Mouse (Mus musculus): ENCODE data around the gene Ctse. TPM values are rescaled to one million over a fixed set of nuclear protein-coding genes. Genes with fewer than 3 reads are reported as not detected.

Ctse gene
- total and polyA plus RNA-seq, 2 experiments from 2014 or later: 0.27 to 5.2 TPM

DNA sequence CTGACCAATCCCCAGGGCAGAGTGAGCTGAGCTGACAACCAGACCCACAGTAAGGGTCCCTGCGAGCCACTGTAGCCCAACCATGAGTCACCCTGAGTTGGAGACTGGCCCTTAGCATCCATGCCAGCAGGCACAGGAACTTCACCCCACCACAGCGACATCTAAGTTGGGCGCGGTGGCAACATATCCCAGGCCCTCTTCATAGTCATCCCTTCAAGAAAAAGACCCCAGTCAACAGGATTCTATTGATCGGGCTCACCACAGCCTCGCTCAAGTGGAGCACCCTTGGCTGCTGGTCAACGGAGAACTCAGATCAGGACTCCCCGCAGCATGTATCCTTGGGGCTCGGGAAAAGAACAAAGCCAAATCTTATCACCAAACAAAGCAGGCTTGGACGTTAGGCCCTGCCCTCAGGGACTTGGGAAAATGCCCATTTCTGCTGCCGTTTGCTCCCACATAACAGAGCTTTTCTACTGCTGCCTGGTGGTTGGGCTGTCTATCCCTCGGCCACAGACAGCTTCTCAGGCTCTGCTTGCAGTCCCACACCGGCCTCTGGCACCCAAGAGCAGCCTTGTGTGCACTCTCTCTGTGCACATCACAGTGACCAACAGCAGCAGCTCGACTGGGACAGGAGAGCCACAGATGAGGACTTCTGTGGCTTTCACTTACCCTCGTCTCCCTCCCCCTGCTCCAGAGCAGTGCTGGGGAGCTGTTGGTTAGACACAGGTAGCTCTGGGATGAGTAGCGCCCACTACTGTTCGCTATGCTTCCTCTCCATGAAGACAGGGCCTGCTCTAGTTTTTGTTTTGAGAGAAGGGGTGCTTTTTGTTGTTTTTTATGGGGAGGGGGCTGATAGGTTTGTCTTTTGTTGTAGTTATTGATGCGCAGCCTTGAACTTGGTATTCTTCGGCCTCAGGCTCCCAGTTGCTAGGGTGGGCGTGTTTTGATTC lies 76.6 kb downstream of the Ctse start:
- Histone ChIP-seq H3K4me3 (ENCODE audit: low read depth, low read length) (no peak overlapping the region), H3K27ac (ENCODE audit: low read depth) (peak overlapping the region; percentile 44), H3K36me3 (replicated peaks; ENCODE audit: control insufficient read depth, insufficient read depth, low read length) (no peaks in the 10 kb centered on the region), H3K27me3 (ENCODE audit: control insufficient read depth, insufficient read depth, low read length) (no peaks in the 10 kb centered on the region), H3K9me3 (replicated peaks; ENCODE audit: control insufficient read depth, low read length) (no peaks in the 10 kb centered on the region), H3K9ac (replicated peaks; ENCODE audit: low read depth, low read length) (no peak overlapping the region), H3K4me2 (ENCODE audit: low read depth, low read length) (no peak overlapping the region), H3K4me1 (ENCODE audit: control insufficient read depth, insufficient read depth) (peaks cover 11% of the 10 kb centered on the region)
- 49% methylated on average over 20 of the region's 20 CpGs for WGBS
- DNase-seq (ENCODE audit: low spot score) (peak; percentile 35), ATAC-seq (ENCODE audit: insufficient read depth, low read depth) (peak; percentile 24; the same call in 1 of the 2 replicates)
- TF ChIP-seq CTCF (IDR thresholded peaks at IDR 0.05; ENCODE audit: low read depth) (peak; percentile 12; the same call in 1 of the 2 replicates), EP300 (IDR thresholded peaks at IDR 0.05; ENCODE audit: low read depth) (no peak)

DNA sequence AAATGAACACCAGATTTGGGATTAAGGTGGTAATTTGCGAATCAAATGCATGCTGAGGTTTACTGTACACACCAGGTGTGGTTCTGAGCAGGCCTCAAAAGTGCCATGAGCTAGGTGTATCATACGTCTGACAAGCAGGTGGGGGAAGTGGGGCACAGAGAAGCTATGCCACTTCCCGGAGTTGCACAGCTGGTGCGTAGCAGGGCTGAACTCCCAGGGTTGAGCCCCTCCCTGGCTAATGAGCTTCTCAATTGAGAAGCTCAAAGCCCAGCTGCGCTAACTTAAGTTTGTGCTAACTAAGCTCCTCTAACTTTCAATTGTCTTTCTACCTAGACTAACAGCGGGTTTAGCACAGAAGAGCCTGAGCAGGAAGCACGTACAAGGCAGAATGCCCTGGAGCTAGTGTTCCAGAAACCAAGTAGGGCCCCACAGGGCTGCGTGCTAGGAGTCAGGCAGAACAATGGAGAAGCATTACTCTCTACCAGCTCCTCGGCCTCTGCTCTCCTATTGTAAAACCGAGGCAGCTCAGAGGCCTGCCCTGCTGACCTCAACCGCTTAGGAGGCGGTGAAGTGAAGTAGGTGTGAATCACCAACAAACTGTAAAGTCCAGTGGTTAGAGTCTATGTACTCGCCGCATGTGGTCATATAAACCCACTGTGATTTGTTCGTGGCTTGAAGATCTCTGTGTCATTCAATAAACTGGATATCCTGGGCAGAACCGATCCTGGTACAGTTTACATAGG lies 81.0 kb downstream of the Ctse start:
- Histone ChIP-seq H3K27me3 (ENCODE audit: control insufficient read depth, insufficient read depth, low read length) (no peaks in the 10 kb centered on the region), H3K36me3 (replicated peaks; ENCODE audit: control insufficient read depth, insufficient read depth, low read length) (no peaks in the 10 kb centered on the region), H3K4me2 (ENCODE audit: low read depth, low read length) (no peak overlapping the region), H3K9ac (replicated peaks; ENCODE audit: low read depth, low read length) (no peak overlapping the region), H3K4me3 (ENCODE audit: low read depth, low read length) (no peak overlapping the region), H3K9me3 (replicated peaks; ENCODE audit: control insufficient read depth, low read length) (no peaks in the 10 kb centered on the region), H3K4me1 (ENCODE audit: control insufficient read depth, insufficient read depth) (peaks cover 14% of the 10 kb centered on the region), H3K27ac (ENCODE audit: low read depth) (no peak overlapping the region)
- no peak for DNase-seq (ENCODE audit: low spot score)
- no peak for TF ChIP-seq CTCF (IDR thresholded peaks at IDR 0.05; ENCODE audit: low read depth)
- TF ChIP-seq EP300 (IDR thresholded peaks at IDR 0.05; ENCODE audit: low read depth): no peak
- WGBS: 78% methylated on average over 16 of the region's 16 CpGs
- no peak for ATAC-seq (ENCODE audit: insufficient read depth, low read depth)

DNA sequence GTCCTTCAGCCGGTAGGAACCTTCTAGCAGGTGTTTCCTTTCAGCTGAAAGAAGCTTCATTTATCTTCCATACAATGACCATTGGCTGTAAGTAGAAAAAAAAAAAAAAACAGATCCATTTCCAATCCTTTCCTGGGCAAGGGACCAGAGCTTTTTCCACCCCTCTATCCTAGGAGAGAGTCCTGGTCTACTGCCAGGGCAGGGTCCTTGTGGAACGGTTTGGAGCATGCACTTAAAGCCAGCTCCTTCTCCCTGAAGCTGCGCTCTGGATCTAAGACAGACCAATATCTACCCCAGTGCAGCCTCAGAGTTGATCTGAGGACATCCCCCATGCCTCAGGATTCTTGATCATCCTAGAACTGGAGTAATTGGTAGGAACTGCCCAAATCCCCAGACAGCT lies 83.9 kb downstream of the Ctse start:
- no peak overlapping the region for H3K9ac ChIP-seq (replicated peaks; ENCODE audit: low read depth, low read length)
- no peak overlapping the region for H3K4me3 ChIP-seq (ENCODE audit: low read depth, low read length)
- H3K4me1 ChIP-seq (ENCODE audit: control insufficient read depth, insufficient read depth): peaks cover 14% of the 10 kb centered on the region; the same call in 1 of the 2 replicates
- WGBS: 50% methylated on average over 3 of the region's 3 CpGs
- no peak for TF ChIP-seq EP300 (IDR thresholded peaks at IDR 0.05; ENCODE audit: low read depth)
- TF ChIP-seq CTCF (IDR thresholded peaks at IDR 0.05; ENCODE audit: low read depth): no peak
- no peak overlapping the region for H3K4me2 ChIP-seq (ENCODE audit: low read depth, low read length)
- no peaks in the 10 kb centered on the region for H3K36me3 ChIP-seq (replicated peaks; ENCODE audit: control insufficient read depth, insufficient read depth, low read length)
- no peaks in the 10 kb centered on the region for H3K27me3 ChIP-seq (ENCODE audit: control insufficient read depth, insufficient read depth, low read length)
- DNase-seq (ENCODE audit: low spot score) (no peak), ATAC-seq (ENCODE audit: insufficient read depth, low read depth) (no peak)
- no peak overlapping the region for H3K27ac ChIP-seq (ENCODE audit: low read depth)
- H3K9me3 ChIP-seq (replicated peaks; ENCODE audit: control insufficient read depth, low read length): no peaks in the 10 kb centered on the region

DNA sequence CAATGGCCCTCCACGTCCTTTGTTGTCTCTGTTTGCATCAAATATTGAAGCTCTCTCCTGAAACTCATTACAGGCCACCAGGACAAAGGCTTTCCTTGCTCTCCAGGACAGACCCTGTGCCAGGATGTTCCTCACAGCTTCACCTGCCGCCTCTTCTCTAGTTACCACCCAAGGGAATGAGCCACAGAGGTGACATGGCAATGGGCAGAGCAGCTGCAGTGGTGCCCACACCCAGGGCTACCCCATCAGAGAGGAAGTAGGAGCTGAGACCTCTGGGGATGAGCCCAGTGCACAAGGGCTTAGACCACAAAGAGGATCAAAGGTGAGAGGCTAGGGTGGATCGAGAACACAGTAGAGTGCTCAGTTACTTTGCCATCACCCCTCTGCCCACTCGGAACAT lies 85.4 kb downstream of the Ctse start:
- Histone ChIP-seq H3K9ac (replicated peaks; ENCODE audit: low read depth, low read length) (no peak overlapping the region), H3K36me3 (replicated peaks; ENCODE audit: control insufficient read depth, insufficient read depth, low read length) (no peaks in the 10 kb centered on the region), H3K4me2 (ENCODE audit: low read depth, low read length) (no peak overlapping the region), H3K27ac (ENCODE audit: low read depth) (no peak overlapping the region), H3K4me1 (ENCODE audit: control insufficient read depth, insufficient read depth) (peaks cover 14% of the 10 kb centered on the region; the same call in 1 of the 2 replicates), H3K4me3 (ENCODE audit: low read depth, low read length) (no peak overlapping the region), H3K9me3 (replicated peaks; ENCODE audit: control insufficient read depth, low read length) (no peaks in the 10 kb centered on the region), H3K27me3 (ENCODE audit: control insufficient read depth, insufficient read depth, low read length) (no peaks in the 10 kb centered on the region)
- ATAC-seq (ENCODE audit: insufficient read depth, low read depth): no peak
- 90% methylated on average over 4 of the region's 4 CpGs for WGBS
- DNase-seq (ENCODE audit: low spot score): no peak
- no peak for TF ChIP-seq CTCF (IDR thresholded peaks at IDR 0.05; ENCODE audit: low read depth)
- TF ChIP-seq EP300 (IDR thresholded peaks at IDR 0.05; ENCODE audit: low read depth): no peak

Other genes with a start within 250 kb of the Ctse start
- gene Srgap2, start 111.0 kb upstream of the Ctse start, total RNA-seq (2014; rRNA removed; ENCODE audit: low replicate concordance): 18.1 and 29.7 TPM in 2 replicates
- 5.9 and 6.4 TPM in 2 replicates for gene Srgap2, start 111.0 kb upstream of the Ctse start, polyA plus RNA-seq (2015; fragmentation: Nextera tagmentation; extraction: Ambion mirVana)
- gene Fam72a, start 110.4 kb upstream of the Ctse start, total RNA-seq (2014; rRNA removed; ENCODE audit: low replicate concordance): not detected in 2 replicates
- 1.1 and 1.6 TPM in 2 replicates for gene Fam72a, start 110.4 kb upstream of the Ctse start, polyA plus RNA-seq (2015; fragmentation: Nextera tagmentation; extraction: Ambion mirVana)
- not detected in 2 replicates for gene Avpr1b, start 39.1 kb upstream of the Ctse start, total RNA-seq (2014; rRNA removed; ENCODE audit: low replicate concordance)
- gene Avpr1b, start 39.1 kb upstream of the Ctse start, polyA plus RNA-seq (2015; fragmentation: Nextera tagmentation; extraction: Ambion mirVana): not detected in 2 replicates
- gene Rab7b, start 50.4 kb downstream of the Ctse start, total RNA-seq (2014; rRNA removed; ENCODE audit: low replicate concordance): 0.50 and 2.8 TPM in 2 replicates
- 3.1 and 3.7 TPM in 2 replicates for gene Rab7b, start 50.4 kb downstream of the Ctse start, polyA plus RNA-seq (2015; fragmentation: Nextera tagmentation; extraction: Ambion mirVana)
- not detected in 2 replicates for gene Slc26a9, start 105.7 kb downstream of the Ctse start, total RNA-seq (2014; rRNA removed; ENCODE audit: low replicate concordance)
- 0.03 and 0.05 TPM in 2 replicates for gene Slc26a9, start 105.7 kb downstream of the Ctse start, polyA plus RNA-seq (2015; fragmentation: Nextera tagmentation; extraction: Ambion mirVana)
- 1.6 and 3.5 TPM in 2 replicates for gene Pm20d1, start 159.1 kb downstream of the Ctse start, total RNA-seq (2014; rRNA removed; ENCODE audit: low replicate concordance)
- 4.8 and 6.4 TPM in 2 replicates for gene Pm20d1, start 159.1 kb downstream of the Ctse start, polyA plus RNA-seq (2015; fragmentation: Nextera tagmentation; extraction: Ambion mirVana)
- gene Slc41a1, start 189.2 kb downstream of the Ctse start, total RNA-seq (2014; rRNA removed; ENCODE audit: low replicate concordance): 24.2 and 29.7 TPM in 2 replicates
- gene Slc41a1, start 189.2 kb downstream of the Ctse start, polyA plus RNA-seq (2015; fragmentation: Nextera tagmentation; extraction: Ambion mirVana): 9.0 and 10.3 TPM in 2 replicates
- 14.7 and 16.6 TPM in 2 replicates for gene Rab29, start 228.9 kb downstream of the Ctse start, total RNA-seq (2014; rRNA removed; ENCODE audit: low replicate concordance)
- 18.8 and 21.1 TPM in 2 replicates for gene Rab29, start 228.9 kb downstream of the Ctse start, polyA plus RNA-seq (2015; fragmentation: Nextera tagmentation; extraction: Ambion mirVana)